Mouse (Mus musculus) embryo, embryonic 10.5 days (tissue): ENCODE results near the gene Sp6.

Source experiments
- DNase-seq: peaks from one replicate; pipeline ENCODE4 v3.0.0-alpha.2; 2015; ENCODE audit warnings: low spot score

The Sp6 gene

DNA sequence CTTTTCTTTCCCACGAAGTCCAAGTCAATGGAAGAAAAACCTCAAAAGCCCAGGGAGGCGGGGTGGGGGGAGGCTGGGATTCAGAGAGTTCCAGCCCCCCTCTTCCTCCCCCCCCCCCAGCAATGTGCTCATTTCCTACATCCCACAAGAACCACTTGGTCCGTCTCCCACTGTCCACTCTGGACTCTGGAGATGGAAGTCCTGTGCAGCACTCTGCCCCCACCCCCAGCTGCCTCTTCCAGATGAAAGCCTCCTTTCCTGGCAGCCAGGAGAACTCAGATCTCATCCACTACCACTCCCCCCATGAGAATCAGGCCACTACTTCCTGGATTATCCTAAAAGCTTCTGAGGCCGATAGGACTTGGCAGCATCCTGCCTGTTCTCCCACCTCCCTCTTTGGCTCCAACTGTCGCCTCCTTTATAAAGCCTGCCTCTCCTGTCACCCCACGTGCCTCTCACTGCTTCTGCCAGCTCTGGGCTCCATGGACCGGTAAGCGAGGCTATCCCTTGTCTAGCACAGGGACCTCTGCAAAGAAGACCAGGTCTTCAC lies at the start of gene Sp6:
Gene Sp6, plus strand, starts transcription at position 274 of the 550 bp plus-strand sequence.
- DNase-seq: no peak

DNA sequence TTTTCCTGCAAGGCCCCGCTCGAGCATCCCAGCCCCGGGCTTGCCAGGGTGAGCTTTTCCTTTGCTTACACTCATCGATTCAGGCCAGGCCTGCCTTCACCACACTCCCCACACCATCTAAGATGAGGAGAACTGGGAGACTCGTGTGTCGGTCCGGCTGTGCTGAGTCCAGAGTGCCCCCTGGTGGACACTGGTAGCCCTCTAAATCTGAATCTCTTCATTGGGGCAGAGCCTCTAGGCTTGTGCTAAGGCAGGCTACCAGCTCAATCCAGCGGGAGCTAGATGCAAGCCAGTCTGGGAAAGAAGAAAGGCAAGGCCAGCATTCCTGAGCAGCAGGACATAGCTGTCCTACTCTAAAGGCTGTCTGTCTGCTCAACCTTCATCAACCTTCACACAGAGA lies 49.6 kb upstream of the Sp6 start:
- DNase-seq: peak; percentile 92

DNA sequence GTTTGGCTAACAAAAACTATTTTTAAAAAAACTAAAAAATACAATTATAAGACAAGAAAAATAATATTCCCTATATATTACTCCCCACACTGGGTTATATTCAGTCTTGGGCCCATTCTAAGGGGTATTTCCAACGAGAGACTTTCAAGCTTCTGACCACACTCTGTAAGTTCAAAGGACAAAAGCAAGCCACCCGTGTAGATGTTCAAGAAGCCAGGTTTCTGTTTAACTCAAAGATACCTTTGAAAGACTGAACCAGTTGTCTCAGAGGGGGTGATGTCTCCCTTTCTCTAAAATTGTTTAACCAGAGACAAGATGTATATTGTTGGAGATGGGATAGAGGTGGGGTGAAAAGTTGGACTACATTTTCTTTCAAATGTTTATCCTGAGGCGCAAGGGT lies 47.0 kb upstream of the Sp6 start:
- no peak for DNase-seq

DNA sequence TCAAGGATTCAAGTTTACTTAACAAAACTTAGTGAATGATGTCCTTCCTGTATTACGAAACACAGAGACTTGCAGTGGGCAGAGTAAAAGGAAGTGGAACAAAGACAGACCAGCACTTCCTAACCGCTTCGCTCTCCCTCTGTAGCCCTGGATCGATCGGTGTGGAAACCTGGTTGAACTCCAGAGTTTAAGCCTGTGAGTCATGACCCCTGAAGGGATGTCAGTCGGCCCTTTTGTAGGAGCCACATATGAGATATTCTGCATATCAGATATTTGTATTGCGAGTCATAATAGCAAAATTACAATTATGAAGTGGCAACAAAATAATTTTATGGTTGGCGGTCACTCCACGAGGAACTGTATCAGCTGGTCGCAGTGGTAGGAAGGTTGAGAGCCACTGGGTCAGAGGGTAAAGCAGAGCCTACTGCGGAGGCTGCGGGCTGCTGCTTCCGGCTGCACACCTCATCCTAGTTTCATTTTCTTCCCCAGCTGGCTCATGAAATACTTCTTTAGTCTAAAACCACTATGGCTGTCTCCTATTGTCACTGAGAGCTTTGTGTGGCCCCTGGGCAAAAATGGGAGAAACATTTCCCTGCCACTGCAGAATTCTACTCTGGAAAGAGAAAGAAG lies 46.2 kb upstream of the Sp6 start:
- no peak for DNase-seq

DNA sequence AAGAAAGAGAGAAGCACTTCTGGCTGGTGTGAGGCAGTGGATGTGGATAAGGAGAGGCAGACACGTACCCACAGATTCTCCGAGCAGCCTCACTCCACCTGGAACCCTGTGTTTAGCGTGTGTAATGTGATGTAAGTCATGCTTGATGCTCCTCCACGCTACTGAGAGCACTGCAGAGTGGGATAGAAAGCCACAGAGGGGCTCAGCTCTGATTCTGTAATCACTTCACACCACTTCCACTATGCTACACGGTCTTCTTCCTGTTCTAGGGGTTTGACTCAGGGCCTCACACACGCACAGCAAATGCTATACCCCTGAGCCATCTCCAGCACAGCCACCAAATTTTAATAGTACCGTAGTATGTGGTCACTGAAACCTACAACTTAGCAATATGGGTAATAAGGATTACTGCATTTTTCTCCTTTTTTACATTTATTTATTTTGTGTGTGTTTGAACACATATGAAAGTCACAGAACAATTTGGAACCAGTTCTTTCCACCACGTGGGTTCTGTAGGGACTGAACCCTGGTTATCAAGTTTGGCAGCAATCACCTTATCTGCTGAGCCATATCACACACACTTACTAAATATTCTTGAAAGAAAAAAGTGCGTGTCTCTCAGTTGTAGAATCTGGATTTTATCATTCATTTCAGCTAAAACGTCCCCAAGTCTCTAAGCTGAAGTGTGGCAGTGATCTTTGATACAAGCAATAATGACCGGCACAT lies 45.5 kb upstream of the Sp6 start:
- DNase-seq: no peak

DNA sequence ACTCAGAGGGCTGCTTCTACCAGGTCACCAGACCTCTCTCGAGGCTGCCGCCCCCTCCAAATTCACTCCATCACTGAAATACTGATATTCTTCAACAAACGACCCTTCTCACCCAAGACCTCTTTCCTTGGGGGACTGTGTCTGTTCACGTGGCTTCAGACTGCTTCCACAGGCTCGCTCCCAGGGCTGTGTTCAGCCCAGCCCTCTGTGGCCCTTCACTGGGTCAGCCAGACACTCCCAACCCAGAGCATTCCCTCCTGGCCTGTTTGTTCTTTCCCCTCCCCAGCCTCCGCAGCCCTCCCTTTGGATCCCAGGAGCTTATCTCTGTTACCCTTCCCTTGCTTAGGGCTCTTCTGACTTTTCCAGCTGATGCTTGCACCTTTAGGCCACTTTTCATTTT lies 44.7 kb upstream of the Sp6 start:
- no peak for DNase-seq

DNA sequence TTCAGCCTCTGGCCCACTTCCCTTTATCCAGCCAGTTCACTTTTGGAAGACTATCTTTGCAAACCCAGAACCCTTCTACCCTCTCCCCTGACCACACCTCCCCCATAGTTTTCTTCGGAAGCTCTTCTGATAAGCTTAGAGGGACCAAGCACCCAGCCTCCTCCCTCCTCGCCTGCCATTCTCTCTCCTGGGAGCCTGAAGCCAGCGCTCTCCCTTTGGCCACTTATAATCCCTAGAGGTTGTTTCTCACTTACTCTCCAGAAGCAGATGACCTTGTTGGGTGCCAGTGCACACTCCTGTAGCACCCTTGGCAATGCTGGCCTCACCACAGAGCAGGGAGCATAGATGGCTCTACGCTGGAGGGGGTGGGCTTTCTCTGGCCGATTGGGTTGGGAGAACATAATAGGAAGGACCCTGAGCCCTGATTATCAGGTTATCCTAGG lies 43.9 kb upstream of the Sp6 start:
- DNase-seq: no peak

DNA sequence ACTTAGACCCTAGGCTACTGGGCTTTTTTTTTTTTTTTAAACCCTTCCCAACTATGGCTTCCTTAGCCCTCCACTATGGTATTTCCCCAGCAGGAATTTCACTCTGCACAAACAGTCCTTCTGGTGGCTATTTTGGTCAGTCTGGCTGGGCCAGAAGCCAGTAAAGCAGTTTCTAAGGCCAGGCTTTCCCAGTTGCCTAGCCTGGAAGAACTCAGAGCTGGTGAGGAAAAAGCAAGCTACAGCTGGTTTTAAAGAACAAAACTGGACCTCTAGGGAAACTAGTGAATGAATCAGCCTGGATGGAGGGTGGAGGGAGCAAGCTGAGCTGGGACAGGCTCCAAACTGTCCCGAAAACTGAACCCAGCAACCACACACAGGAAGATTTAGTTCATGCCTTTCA lies 43.4 kb upstream of the Sp6 start:
- DNase-seq: no peak

DNA sequence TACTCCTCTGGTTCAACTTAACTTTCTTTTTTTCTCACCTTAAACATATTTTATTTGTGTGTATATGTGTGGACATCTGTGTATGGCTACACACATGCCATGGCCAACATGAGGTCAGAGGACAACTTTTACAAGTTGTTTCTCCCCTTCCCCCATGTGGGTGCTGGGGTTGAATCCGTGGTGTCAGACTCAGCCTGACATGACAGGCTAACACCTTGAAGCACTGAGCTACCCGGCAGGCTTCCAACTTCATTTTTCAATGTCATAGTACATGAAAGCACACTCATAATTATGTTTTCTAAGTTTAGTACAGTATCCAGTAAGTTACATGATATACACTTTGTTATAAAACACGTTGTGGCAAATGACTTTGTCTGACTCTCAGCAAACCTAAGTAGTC lies 42.9 kb upstream of the Sp6 start:
- no peak for DNase-seq

DNA sequence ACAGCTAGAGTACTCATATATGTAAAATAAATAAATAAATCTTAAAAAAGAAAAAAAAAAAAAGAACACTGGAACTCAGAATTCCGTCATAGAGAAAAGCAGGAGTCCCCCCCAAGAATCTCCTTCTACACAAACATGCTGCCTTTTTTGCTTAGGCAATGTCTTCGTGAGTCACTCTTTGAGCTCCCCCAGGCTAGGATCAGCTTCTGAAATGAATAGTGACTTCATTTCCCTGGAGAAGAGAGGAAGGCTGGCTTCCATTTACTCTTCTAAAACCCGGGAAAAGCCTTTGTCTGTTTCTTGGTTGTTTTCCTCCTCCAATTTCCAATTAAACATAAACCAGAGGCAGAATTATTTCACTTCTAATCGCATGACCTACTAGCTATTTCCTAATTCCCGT lies 40.3 kb upstream of the Sp6 start:
- no peak for DNase-seq

DNA sequence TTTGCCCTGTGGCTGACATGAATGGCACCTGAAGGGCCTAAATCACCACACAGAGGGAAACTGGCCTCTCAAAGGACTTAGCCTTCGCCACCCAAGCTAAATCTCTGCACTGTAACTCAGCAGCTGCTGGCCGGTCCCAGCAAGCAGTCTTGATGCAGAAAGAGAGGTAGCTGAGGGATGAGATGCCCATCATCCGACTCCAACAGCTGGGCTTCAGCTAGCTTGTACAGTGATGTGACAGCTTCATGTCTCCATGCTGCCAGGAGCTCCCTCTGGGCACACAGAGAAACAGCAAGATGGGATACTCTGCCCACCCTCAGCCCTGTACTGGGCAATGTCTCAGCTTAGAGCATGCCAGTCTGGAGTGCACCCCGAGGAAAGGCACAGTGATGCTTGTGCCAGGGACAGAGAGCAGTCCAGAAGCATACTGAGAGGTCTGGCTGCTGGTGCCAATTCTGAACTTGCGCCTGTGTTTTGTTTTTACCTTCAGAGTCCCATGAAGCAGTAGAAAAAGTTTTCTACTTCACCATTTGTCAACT lies 39.7 kb upstream of the Sp6 start:
- no peak for DNase-seq

DNA sequence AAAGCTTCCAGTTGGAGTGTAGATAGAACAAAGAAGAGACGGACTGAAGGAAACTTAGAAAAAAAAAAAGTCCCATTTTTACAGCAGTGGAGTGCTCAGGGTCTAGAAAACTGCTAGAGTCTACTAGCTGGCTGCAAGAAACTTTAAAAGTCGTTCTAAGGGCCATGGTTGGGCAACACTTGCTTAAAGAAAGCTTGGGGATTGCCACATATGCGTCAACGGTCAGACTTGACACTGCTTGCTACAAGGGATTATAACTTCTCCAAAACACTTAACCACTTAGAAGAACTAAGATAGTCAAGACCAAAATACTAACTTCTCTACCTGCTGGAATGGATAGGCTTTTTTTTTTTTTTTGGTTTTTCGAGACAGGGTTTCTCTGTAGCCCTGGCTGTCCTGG lies 38.4 kb upstream of the Sp6 start:
- DNase-seq: no peak

DNA sequence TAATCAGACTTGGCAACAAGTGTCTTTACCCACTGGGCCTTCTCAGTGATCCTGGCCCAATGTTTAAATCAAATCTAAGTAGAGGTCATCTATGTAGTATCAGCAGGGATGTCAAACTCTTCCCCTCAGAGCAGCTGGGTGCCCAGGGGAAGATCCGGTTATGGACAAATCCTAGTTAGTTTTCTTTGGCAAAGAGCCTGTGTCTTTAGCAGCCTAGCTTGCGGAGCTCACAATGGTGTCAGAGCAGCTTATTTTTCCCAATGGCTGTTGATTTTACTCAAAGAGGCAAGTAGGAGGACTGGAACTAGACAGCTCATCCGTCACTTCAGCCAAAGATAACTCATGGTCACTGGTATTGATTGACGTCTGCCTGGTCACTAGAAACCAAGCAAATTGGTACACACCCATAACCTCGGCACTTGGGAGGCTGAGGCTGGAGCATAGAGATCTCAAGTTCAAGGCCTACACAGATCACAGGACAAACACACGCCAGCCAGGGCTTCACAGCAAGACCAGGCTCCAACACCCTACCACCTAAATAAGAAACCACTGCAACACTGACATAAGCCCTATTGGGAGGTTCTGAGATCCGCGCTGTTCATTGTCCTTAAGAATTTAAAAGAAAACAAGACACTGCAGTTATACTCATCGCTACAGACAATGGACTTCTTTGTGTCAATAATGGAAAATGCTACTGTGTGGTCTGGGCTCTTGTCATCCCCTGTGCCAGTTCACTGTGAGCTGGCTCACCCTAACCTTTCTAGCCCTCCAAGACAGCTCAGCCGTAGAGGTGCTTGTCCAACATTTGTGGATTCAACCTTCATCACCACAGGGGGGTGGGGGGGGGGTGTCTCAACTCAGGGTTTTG lies 37.4 kb upstream of the Sp6 start:
- no peak for DNase-seq

DNA sequence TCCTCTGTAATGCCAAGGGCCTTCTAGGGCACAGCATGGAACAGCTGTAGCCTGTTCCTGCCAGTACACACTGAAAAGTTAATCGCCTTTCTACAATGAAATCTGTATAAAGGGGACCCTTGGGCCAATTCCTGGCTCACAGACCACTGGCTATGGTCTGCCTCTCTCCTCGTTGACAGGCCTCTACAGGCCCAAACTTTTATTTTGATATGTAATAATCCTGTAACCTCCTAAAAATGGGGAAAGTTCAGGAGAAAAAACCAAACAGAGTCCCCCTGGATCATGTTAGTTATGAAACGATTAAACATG lies 36.9 kb upstream of the Sp6 start:
- DNase-seq: no peak

DNA sequence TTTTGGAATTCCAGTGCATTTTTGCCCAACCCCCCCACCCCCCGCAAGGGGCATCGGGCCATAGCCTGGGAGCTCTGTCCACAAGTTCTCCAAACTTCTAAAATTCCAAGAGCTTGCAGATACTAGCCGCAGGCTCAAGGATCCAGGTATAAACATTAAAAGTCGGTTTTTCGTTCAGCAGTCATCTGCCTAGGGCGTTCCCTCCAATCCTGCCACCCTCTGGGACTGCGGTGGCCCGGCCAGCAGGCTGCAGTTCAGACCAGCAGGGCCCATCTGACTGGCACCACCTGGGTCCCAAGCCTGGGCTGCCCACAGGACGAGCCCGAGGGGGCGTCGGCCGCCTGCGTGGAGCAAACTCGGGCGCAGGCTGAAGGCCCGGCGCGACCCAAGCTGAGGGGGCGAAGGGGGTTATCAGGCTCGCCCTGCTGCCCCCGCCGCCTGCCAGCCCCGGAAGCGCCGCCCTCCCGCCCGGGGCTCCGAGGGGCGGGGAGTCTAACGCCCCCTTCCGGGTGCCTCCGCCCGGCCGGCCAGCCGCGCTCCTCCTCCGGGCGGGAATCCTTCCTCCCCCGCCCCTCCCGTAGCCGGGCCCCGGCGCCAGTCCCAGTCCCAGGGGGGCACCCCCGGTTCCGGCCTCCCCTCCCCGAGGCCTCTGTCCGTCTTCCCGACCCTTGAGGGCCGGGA lies 36.1 kb upstream of the Sp6 start:
- peak; percentile 89 for DNase-seq

DNA sequence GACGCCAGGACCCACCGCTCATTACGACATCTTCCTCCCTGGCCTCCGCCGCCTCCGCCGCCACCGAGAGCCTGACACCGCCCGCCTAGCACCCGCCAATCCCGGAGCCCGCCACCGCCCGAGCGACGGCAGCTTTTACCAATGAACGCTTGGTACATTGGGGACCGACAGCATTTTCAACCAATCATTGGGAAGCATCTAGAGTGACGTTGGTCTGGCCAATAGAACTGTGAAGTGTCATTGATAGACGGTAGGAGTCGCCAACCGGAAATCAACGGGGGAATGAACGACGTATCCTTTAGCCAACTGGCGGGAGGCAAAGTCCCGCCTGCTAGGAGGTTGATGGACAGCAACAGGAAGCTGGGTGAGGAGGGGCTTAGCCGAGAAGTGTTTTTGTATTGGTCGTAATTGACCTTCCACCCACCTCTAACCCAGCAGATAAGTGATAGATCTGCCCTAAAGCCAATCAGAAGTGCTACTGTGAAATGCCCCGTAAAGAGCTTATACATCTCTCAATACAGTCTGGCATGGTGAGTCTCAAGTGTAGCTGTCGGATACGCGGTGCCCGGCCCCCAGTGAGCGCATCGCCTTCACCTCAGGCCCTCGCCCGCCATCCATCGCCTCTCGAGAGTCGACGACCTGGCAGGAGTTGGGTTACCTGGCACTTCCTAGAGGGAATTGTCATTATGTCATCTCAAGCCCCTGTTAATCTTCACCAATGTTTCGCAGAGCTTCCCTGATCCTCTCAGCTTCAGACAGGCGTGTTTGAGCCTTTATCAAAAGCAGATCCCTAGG lies 35.4 kb upstream of the Sp6 start:
- DNase-seq: peak; percentile 100

DNA sequence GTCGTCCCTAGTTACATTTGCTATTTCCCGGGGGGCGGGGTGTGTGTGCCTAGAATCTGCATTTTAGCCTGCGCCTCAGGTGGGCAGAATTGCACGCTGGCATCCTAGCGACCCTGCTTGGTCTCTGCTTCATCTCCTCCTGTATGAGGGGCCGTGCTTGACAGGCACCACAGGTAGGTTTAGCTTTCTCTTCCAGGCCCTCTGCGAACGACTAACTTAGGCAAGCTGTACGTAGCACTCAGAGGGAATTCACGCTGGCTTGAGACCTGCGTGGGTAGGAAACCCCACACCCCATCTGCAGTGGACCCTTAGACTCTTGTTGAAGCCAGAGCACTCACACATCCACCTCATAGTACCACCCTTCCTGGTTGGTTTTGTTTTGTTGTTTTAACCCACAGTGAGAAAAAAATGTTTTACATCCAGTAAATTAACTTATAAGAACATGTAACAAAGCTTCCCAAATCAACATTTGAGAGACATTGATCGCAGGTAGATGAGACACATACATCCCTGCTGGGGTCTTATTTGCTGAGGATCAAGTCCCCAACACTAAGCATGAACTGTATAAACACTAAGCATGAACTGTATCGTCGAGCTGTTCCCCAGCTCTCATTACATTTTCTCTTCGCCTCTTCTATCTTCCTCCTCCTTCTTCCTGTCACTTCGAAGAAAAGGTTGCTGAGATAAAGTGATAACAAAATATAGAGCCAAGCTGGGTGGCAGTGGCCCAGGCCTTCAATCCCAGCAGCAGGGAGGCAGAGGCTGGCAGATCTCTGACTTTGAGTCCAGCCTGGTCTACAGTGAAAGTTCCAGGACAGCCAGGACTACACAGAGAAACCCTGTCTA lies 34.6 kb upstream of the Sp6 start:
- peak; percentile 7 for DNase-seq

DNA sequence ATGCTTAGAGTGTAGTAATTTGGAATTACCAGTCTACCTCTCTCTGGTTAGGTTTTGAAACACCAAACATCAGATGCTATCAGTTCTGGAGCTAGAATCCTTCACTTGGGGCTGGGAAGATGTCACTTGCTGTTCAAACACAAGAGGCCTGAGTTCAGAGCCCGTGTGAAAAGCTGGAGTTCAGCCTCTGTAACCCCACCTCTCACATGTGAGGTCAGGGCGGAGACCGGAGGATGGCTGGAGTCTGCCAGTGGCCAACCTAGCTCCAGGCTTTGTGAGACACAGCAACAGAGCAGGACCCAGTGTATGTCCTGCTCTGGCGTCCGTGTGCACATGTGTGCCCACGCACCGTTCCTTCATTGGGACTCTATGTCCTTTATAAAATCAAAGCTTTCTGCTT lies 33.9 kb upstream of the Sp6 start:
- DNase-seq: no peak

DNA sequence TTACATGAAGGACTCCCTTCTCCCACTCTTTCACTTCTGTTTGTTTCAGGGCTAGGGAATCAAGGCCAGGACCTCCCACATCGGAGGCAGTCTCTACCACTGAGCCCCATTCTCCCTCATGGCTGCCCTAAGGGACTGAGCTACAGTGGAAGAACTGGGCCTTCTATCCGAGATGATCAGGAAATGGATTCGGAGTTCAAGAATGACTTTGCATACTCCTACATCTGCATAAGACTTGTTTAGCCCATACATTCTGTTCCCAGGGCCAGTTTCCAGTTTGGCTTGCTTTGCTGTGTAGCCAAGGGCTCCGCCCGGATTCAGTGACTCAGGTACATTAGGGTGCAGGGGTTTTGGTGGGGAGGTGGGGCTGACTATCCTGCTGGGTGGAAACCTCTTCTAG lies 33.2 kb upstream of the Sp6 start:
- DNase-seq: no peak

DNA sequence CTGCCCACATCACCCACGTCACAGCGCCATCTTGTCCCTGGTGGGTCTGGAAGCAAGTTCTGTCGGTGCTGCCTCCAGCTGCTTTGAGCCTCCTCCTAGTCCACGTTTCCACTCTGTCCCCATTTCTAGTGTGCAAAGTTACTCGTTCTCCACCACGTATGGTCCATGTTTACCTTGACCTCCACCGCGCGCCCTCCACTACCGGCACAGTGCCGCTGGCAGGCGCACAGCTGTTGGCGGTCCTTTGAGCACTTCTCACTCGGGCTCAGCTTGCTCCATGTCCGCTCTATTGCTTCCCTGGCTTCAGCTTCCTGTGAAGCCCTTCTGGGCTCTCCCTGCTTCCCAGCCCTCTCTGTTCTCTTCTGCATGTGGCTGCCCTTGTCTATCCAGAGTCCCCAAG lies 31.7 kb upstream of the Sp6 start:
- no peak for DNase-seq
